Mouse (Mus musculus) lung, adult 2 months (tissue): ENCODE data around the gene Bpifb1.
"Not testable (repeated sequence)": the region's sequence is repeated elsewhere in the genome, so short reads cannot be mapped to it uniquely, and the experiment has no call there.

Source experiments
- CTCF ChIP-seq: fragments of 200-500 bp; IDR thresholded peaks from 2 replicates; pipeline ENCODE4 v1.5.1; 2011; ENCODE audit warnings: mild to moderate bottlenecking, low read length, control low read depth; ENCODE audit not compliant: insufficient read depth
- POLR2A ChIP-seq: fragments of 200-500 bp; IDR thresholded peaks from 2 replicates; pipeline ENCODE4 v1.6.1; 2011; ENCODE audit warnings: low read depth, mild to moderate bottlenecking, control low read depth, low read length, borderline replicate concordance; ENCODE audit errors: extremely low read depth

DNA sequence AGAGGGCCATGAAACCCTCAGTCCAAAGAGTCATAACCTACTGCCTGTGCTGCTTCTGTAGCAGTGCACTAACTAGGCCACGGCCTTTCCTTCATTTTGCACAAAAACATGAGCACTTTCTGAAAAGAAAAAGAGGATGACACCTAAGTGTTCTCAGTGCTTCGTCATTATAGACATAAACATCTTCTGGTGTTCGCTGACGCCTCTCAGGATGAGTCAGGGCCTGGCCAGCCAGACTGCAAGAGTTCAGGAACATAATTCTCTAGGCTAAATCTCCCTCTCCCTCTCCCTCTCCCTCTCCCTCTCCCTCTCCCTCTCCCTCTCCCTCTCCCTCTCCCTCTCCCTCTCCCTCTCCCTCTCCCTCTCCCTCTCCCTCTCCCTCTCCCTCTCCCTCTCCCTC is 7.6 kb upstream of the Bpifb1 start:
- TF ChIP-seq CTCF, POLR2A: not testable (repeated sequence)
